Mouse (Mus musculus) heart, embryonic 10.5 days (tissue): ENCODE measurements around the gene Pbx3. TPM values are rescaled to one million over a fixed set of nuclear protein-coding genes. Genes with fewer than 3 reads are reported as not detected.
A peak's percentile ranks its signal among the peaks of the same experiment; 100 is the strongest.

Experiments used
- DNase-seq: peaks from one replicate; pipeline ENCODE4 v3.0.0-alpha.2; 2017; ENCODE audit warnings: low spot score
- H3K27ac ChIP-seq: fragments of 300-500 bp; sonication (generic); 2 replicates; pipeline ENCODE4 v1.5.1; 2016; ENCODE audit warnings: mild to moderate bottlenecking
- H3K27me3 ChIP-seq: fragments of 300-500 bp; sonication (generic); 2 replicates; pipeline ENCODE4 v1.6.1; 2016; ENCODE audit warnings: mild to moderate bottlenecking; ENCODE audit not compliant: poor library complexity, insufficient read depth, severe bottlenecking
- H3K36me3 ChIP-seq: fragments of 300-500 bp; sonication (generic); 2 replicates; pipeline ENCODE4 v1.6.1; 2016; ENCODE audit warnings: mild to moderate bottlenecking, moderate library complexity
- H3K4me1 ChIP-seq: fragments of 300-500 bp; sonication (generic); 2 replicates; pipeline ENCODE4 v1.6.1; 2016; ENCODE audit warnings: mild to moderate bottlenecking
- H3K4me3 ChIP-seq: fragments of 300-500 bp; sonication (generic); 2 replicates; pipeline ENCODE4 v1.5.1; 2016; ENCODE audit warnings: mild to moderate bottlenecking, moderate library complexity
- H3K9me3 ChIP-seq: fragments of 300-500 bp; sonication (generic); 2 replicates; pipeline ENCODE4 v1.6.1; 2016; ENCODE audit warnings: mild to moderate bottlenecking, moderate library complexity
- WGBS: fragments of 180-500 bp; shearing (Covaris S2); methylation state at CpG from one replicate; pipeline ENCODE4 v1.1.7; 2016; 5-methylcytosine and 5-hydroxymethylcytosine counted together
- polyA plus RNA-seq: library from polyadenylated mRNA; unstranded; fragments of >200 nt; fragmentation: Nextera tagmentation; extraction: Ambion mirVana; gene quantifications from 2 replicates; pipeline ENCODE4 v1.2.1, GENCODE M21; 2016

The Pbx3 gene
- polyA plus RNA-seq, 1 experiment from 2014 or later, result 33.3 TPM

- 59% methylated on average over 8 of the region's 8 CpGs for WGBS
- H3K4me3 ChIP-seq, result no peak overlapping the region
Observed at GRCm38 (mm10) chr2:34193870-34194820, 178.8 kb downstream of the Pbx3 start.

DNA sequence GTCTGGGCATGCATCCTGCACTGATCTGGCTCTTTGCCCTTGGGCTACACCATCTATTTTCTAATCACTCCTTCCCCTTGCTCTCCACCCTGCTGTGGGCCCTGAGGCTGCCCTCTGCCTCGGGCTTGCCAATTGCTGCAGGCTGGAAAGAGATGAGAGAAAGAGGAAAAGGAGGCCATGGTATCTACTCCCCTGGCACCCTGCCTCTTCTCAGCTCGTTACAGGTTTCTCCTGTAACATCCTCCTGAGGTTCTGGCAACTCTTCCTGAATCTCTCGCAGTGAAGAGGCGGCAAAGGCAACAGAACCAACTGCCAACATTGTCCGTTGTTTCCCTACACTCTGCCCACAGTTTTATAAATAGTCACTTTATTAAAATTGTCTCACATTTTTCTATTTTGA is 179.7 kb downstream of the Pbx3 start:
- H3K27ac ChIP-seq, result no peak overlapping the region
- no peak overlapping the region for H3K4me3 ChIP-seq
- H3K4me1 ChIP-seq, result peaks cover 23% of the 10 kb centered on the region; the same call in 1 of the 2 replicates
- no peak for DNase-seq
- H3K27me3 ChIP-seq, result no peaks in the 10 kb centered on the region
- peaks cover 5% of the 10 kb centered on the region; the same call in 1 of the 2 replicates for H3K36me3 ChIP-seq
- no peaks in the 10 kb centered on the region for H3K9me3 ChIP-seq
- 68% methylated on average over 5 of the region's 5 CpGs for WGBS

More at GRCm38 (mm10) chr2:34193870-34194820, 178.8 kb downstream of the Pbx3 start:
- H3K27ac ChIP-seq, result no peak overlapping the region
- peaks cover 5% of the 10 kb centered on the region; the same call in 1 of the 2 replicates for H3K36me3 ChIP-seq
- no peaks in the 10 kb centered on the region for H3K9me3 ChIP-seq
- no peaks in the 10 kb centered on the region for H3K27me3 ChIP-seq
- H3K4me1 ChIP-seq, result peaks cover 23% of the 10 kb centered on the region; the same call in 1 of the 2 replicates
- no peak for DNase-seq

DNA sequence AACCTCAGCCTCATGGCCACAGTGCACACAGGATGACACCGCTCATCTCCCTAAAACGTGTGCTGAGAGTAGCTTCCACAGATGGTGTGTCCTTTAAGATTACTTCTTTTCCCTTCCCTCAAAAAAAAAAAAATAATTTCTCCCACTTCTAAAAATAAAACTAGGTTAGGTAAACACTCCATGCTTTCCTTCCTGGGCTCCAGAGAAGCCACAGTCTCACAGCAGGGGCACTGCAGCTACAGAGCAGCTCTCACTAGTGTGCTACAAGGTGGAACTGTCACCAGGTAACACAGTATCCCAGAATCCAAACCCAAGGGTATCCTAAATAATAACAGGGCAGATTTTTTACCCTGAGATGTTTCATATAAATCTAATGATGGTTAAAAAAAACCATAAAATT is 185.6 kb downstream of the Pbx3 start:
- WGBS, result 78% methylated on average over 2 of the region's 2 CpGs

GRCm38 (mm10) chr2:34181600-34181999 is 191.3 kb downstream of the Pbx3 start:
- Histone ChIP-seq H3K27me3 (no peaks in the 10 kb centered on the region), H3K27ac (no peak overlapping the region), H3K9me3 (no peaks in the 10 kb centered on the region), H3K36me3 (peaks cover 13% of the 10 kb centered on the region; the same call in 1 of the 2 replicates), H3K4me1 (no peaks in the 10 kb centered on the region), H3K4me3 (no peak overlapping the region)
- WGBS, result 89% methylated on average over 1 of the region's 1 CpGs
- no peak for DNase-seq

More for the DNA sequence above, 185.6 kb downstream of the Pbx3 start:
- Histone ChIP-seq H3K27ac (no peak overlapping the region), H3K4me3 (no peak overlapping the region), H3K36me3 (no peaks in the 10 kb centered on the region), H3K9me3 (no peaks in the 10 kb centered on the region), H3K27me3 (no peaks in the 10 kb centered on the region), H3K4me1 (no peaks in the 10 kb centered on the region)
- no peak for DNase-seq

DNA sequence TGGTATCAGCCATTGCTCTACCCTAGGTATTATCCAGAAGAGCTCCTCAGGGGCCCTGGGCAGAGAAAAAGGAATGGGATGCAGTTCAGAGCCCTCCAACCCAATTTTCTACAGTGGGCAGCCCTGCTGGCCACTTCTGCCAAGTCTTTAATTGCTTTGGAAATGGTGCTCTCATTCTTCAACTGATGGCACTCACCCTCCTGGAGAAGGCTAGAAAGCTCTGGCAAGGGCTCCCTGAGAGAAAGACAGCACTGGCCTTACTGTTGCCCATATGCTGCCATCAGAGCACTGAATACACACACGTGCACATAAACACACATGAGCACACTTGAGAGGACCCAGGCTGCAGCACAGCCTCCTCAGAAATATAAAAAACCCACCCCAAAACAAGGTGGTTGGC is 193.6 kb downstream of the Pbx3 start:
- WGBS, result 80% methylated on average over 1 of the region's 1 CpGs
- H3K36me3 ChIP-seq, result peaks cover 21% of the 10 kb centered on the region; the same call in 1 of the 2 replicates
- H3K27ac ChIP-seq, result no peak overlapping the region
- H3K9me3 ChIP-seq, result no peaks in the 10 kb centered on the region
- no peaks in the 10 kb centered on the region for H3K27me3 ChIP-seq
- no peaks in the 10 kb centered on the region for H3K4me1 ChIP-seq
- DNase-seq, result peak; percentile 45
- no peak overlapping the region for H3K4me3 ChIP-seq

DNA sequence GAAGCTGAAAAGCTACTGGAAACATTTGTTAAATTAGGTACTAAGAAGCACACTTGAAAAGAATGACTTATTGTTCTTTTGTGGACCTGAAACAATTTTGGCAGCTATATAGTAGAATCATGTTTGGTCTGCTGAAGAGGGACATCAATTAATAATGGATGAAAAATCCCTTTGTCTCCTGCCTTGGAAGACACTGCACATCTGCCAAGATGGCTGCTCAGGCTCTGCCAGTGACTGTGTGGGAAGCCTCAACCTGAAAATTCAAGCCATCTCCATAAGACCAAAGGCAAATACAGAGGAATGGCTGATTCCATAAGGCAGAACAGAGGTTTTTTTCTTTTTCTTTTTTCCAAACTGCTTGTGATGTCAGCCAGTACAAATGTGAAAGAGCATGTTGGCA is 194.3 kb downstream of the Pbx3 start:
- Histone ChIP-seq H3K36me3 (peaks cover 22% of the 10 kb centered on the region), H3K27me3 (no peaks in the 10 kb centered on the region), H3K9me3 (no peaks in the 10 kb centered on the region), H3K4me1 (no peaks in the 10 kb centered on the region), H3K4me3 (no peak overlapping the region), H3K27ac (no peak overlapping the region)
- no peak for DNase-seq

GRCm38 (mm10) chr2:34170424-34170823 is 202.5 kb downstream of the Pbx3 start:
- DNase-seq, result peak; percentile 19
- WGBS, result 92% methylated on average over 2 of the region's 2 CpGs

GRCm38 (mm10) chr2:34169626-34170025 is 203.3 kb downstream of the Pbx3 start:
- Histone ChIP-seq H3K36me3 (peaks cover 20% of the 10 kb centered on the region), H3K4me3 (no peak overlapping the region), H3K9me3 (no peaks in the 10 kb centered on the region), H3K4me1 (no peaks in the 10 kb centered on the region), H3K27ac (no peak overlapping the region), H3K27me3 (no peaks in the 10 kb centered on the region)
- peak; percentile 61 for DNase-seq
- WGBS, result 84% methylated on average over 2 of the region's 2 CpGs

More at GRCm38 (mm10) chr2:34170424-34170823, 202.5 kb downstream of the Pbx3 start:
- peaks cover 24% of the 10 kb centered on the region for H3K36me3 ChIP-seq
- H3K27ac ChIP-seq, result no peak overlapping the region
- H3K4me3 ChIP-seq, result no peak overlapping the region
- H3K27me3 ChIP-seq, result no peaks in the 10 kb centered on the region
- no peaks in the 10 kb centered on the region for H3K9me3 ChIP-seq
- H3K4me1 ChIP-seq, result no peaks in the 10 kb centered on the region

- 50% methylated on average over 3 of the region's 3 CpGs for WGBS
- H3K4me1 ChIP-seq, result no peaks in the 10 kb centered on the region
Observed at GRCm38 (mm10) chr2:34168191-34168590, 204.8 kb downstream of the Pbx3 start.

GRCm38 (mm10) chr2:34162484-34162883 is 210.5 kb downstream of the Pbx3 start:
- H3K4me3 ChIP-seq, result no peak overlapping the region
- no peaks in the 10 kb centered on the region for H3K9me3 ChIP-seq
- H3K36me3 ChIP-seq, result no peaks in the 10 kb centered on the region
- WGBS, result 72% methylated on average over 3 of the region's 3 CpGs
- no peaks in the 10 kb centered on the region for H3K4me1 ChIP-seq
- no peak for DNase-seq
- no peaks in the 10 kb centered on the region for H3K27me3 ChIP-seq
- H3K27ac ChIP-seq, result no peak overlapping the region

More at GRCm38 (mm10) chr2:34168191-34168590, 204.8 kb downstream of the Pbx3 start:
- Histone ChIP-seq H3K36me3 (peaks cover 14% of the 10 kb centered on the region), H3K4me3 (no peak overlapping the region), H3K9me3 (no peaks in the 10 kb centered on the region), H3K27me3 (no peaks in the 10 kb centered on the region), H3K27ac (no peak overlapping the region)
- DNase-seq, result peak; percentile 64

DNA sequence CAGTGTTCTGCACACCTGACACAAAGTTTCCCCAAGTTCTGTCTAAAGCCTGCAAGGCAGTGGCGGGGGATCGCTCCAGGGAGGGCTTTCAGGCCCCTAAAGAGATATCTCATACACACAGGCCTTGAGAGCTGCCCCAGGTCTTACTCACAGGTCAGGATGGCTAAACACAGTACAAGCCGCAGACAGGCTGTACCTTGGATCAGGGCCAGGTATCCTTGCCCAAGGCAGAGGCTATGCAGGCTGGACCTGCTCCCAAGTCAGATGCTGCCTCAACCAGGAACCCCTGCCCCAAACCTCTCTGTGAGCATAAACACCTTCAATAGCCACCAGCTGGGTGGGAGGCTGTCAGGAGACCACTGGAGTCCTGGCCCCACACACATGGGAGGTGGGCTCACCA is 215.2 kb downstream of the Pbx3 start:
- H3K27ac ChIP-seq, result no peak overlapping the region
- H3K27me3 ChIP-seq, result peaks cover 4% of the 10 kb centered on the region; the same call in 1 of the 2 replicates
- no peak overlapping the region for H3K4me3 ChIP-seq
- no peaks in the 10 kb centered on the region for H3K36me3 ChIP-seq
- DNase-seq, result no peak
- 94% methylated on average over 3 of the region's 3 CpGs for WGBS
- no peaks in the 10 kb centered on the region for H3K9me3 ChIP-seq
- H3K4me1 ChIP-seq, result 0 out of 2 replicates have a peak, but pooled peaks cover 7% of the 10 kb centered on the region

GRCm38 (mm10) chr2:34154833-34155232 is 218.1 kb downstream of the Pbx3 start:
- DNase-seq, result no peak
- Histone ChIP-seq H3K36me3 (no peaks in the 10 kb centered on the region), H3K9me3 (no peaks in the 10 kb centered on the region), H3K4me3 (no peak overlapping the region), H3K27ac (no peak overlapping the region), H3K27me3 (peaks cover 6% of the 10 kb centered on the region; the same call in 1 of the 2 replicates), H3K4me1 (0 out of 2 replicates have a peak, but pooled peaks cover 7% of the 10 kb centered on the region)
- WGBS, result 69% methylated on average over 5 of the region's 5 CpGs

DNA sequence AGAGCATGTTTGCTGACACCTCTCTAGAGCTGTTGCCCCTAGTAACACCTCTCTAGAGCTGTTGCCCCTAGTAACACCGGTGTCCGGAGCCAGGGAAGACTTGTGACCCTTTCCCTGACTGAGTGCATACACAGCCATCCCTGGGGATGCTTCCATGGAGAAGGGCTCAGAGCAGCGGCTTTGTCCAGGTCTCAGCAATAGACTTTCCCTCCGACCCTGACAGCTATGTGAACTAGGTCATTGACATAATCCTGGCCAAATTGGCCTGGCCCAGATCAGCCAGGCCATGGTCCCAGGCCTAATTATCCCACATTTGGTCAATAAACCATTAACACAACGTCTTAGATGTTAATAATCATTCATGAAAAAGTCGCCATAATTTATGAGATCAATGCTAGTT is 219.6 kb downstream of the Pbx3 start:
- Histone ChIP-seq H3K27me3 (peaks cover 10% of the 10 kb centered on the region; the same call in 1 of the 2 replicates), H3K36me3 (no peaks in the 10 kb centered on the region), H3K4me3 (no peak overlapping the region), H3K27ac (no peak overlapping the region), H3K9me3 (no peaks in the 10 kb centered on the region), H3K4me1 (0 out of 2 replicates have a peak, but pooled peaks cover 7% of the 10 kb centered on the region)
- WGBS, result 75% methylated on average over 6 of the region's 6 CpGs
- DNase-seq, result no peak
